Mouse (Mus musculus) megakaryocyte, embryonic 14.5 days (primary cell): ENCODE data around the gene Cep41. TPM values are rescaled to one million over a fixed set of nuclear protein-coding genes. Genes with fewer than 3 reads are reported as not detected.
A peak's percentile ranks its signal among the peaks of the same experiment; 100 is the strongest.

Experiments used
- H3K27me3 ChIP-seq: replicated peaks from 2 replicates; pipeline ENCODE3; 2012; ENCODE audit warnings: inconsistent platforms
- H3K36me3 ChIP-seq: replicated peaks from 2 replicates; pipeline ENCODE3; 2012; ENCODE audit warnings: low read length, inconsistent platforms, mixed read lengths
- H3K4me1 ChIP-seq: 2 replicates; pipeline ENCODE4 v1.6.1; 2012; ENCODE audit warnings: inconsistent platforms
- H3K4me3 ChIP-seq: replicated peaks from 2 replicates; pipeline ENCODE3; 2012; ENCODE audit warnings: moderate library complexity, mild to moderate bottlenecking, inconsistent platforms
- H3K9me3 ChIP-seq: 2 replicates; pipeline ENCODE4 v1.6.1; 2012; ENCODE audit warnings: inconsistent platforms
- FLI1 ChIP-seq: IDR thresholded peaks from 2 replicates; pipeline ENCODE4 v1.6.1; 2012; ENCODE audit warnings: low read length, inconsistent platforms, mixed read lengths
- GATA1 ChIP-seq: IDR thresholded peaks from 3 replicates; pipeline ENCODE4 v1.6.1; 2012; ENCODE audit warnings: mixed read lengths, low read length, inconsistent platforms, borderline replicate concordance
- polyA plus RNA-seq: library from polyadenylated mRNA; stranded (reverse); fragments of >175 nt; gene quantifications from 2 replicates; pipeline ENCODE4 v1.2.3, GENCODE M21; 2012; ENCODE audit warnings: low replicate concordance; ENCODE audit not compliant: insufficient read depth

The Cep41 gene
- polyA plus RNA-seq, 1 experiment, result 13.1 TPM

DNA sequence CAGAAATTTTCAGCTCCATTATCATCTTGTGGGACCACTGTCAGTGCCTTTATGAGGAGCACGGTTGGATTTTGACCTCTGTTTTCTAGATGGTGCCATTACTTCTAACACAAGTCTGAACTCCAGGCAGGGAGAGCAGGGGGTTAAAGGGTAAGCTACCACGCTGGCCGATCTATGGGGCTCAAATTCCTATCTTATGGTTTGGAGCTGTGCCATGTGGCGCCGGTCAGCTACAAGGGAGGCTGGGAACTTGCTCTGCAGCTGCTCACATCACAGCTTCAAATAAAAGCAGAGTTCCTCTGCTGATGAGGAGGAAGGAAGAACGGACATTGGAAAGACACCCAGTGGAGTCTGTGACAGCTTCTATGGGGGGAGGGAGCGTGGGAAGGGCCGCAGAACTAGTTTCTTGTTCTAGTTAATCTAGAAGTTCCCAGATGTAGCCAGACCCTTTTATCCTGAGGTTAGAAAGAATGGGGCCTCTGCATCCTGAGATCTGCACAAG, 58.1 kb downstream of the Cep41 start:
- H3K4me3 ChIP-seq, result no peak overlapping the region
- H3K27me3 ChIP-seq, result peaks cover 60% of the 10 kb centered on the region
- H3K9me3 ChIP-seq, result no peaks in the 10 kb centered on the region
- H3K36me3 ChIP-seq, result no peaks in the 10 kb centered on the region
- peaks cover 3% of the 10 kb centered on the region; the same call in 1 of the 2 replicates for H3K4me1 ChIP-seq
- TF ChIP-seq FLI1 (no peak), GATA1 (no peak)

- H3K27me3 ChIP-seq, result peaks cover 49% of the 10 kb centered on the region
- no peak overlapping the region for H3K4me3 ChIP-seq
- no peaks in the 10 kb centered on the region for H3K36me3 ChIP-seq
- peaks cover 9% of the 10 kb centered on the region for H3K9me3 ChIP-seq
- peaks cover 17% of the 10 kb centered on the region for H3K4me1 ChIP-seq
- no peak for TF ChIP-seq FLI1
- no peak for TF ChIP-seq GATA1
Observed at GRCm38 (mm10) chr6:30629989-30630388, 63.6 kb downstream of the Cep41 start.

DNA sequence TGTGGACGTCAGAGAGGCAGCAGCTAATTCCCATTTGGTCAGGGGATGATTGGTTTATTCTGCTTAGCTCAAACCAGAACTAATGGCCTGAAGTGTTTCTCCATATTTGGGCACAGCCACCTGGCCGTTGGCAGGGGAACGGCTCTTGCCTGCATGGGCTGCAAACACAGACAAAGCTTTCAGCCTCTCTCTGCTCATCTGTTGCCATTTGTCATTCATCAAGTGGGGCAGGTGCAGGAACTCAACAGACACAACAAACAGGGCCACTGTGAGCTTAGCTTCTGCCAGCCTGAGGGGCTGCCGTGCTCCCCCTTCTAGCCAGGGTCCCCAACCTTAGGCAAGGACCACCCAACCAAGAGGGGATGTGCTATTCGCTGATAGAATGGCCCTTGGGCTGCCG, 65.4 kb downstream of the Cep41 start:
- peaks cover 9% of the 10 kb centered on the region for H3K9me3 ChIP-seq
- no peak overlapping the region for H3K4me3 ChIP-seq
- H3K27me3 ChIP-seq, result peaks cover 58% of the 10 kb centered on the region
- H3K4me1 ChIP-seq, result peaks cover 17% of the 10 kb centered on the region
- TF ChIP-seq GATA1 (no peak), FLI1 (no peak)
- H3K36me3 ChIP-seq, result no peaks in the 10 kb centered on the region

- peaks cover 9% of the 10 kb centered on the region for H3K4me1 ChIP-seq
- peaks cover 77% of the 10 kb centered on the region for H3K27me3 ChIP-seq
- TF ChIP-seq FLI1, result no peak
- TF ChIP-seq GATA1, result no peak
- no peaks in the 10 kb centered on the region for H3K36me3 ChIP-seq
- peak overlapping the region; percentile 9 for H3K4me3 ChIP-seq
- peaks cover 9% of the 10 kb centered on the region for H3K9me3 ChIP-seq
Observed at GRCm38 (mm10) chr6:30624763-30625162, 68.8 kb downstream of the Cep41 start.

DNA sequence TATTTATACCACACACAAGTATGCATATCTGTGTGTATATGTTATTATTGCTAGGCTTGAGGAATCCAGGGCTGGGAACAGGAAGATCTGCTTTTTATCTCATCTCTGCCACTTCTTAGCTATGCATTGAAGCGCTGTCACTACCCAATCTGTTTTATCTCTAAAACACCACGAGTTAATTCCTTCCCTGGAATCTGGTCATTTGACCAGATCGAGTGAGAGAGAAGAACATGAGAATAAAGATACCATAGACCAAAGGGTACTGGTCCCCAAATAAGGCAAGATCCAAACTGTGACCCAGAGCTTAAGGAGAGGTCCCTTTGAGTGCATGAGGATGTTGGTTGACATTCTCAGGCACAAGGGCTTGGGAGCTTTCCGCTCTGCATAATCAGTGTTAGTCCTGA, 71.6 kb downstream of the Cep41 start:
- Histone ChIP-seq H3K27me3 (peaks cover 93% of the 10 kb centered on the region), H3K4me3 (no peak overlapping the region), H3K36me3 (no peaks in the 10 kb centered on the region), H3K4me1 (peaks cover 11% of the 10 kb centered on the region), H3K9me3 (peaks cover 6% of the 10 kb centered on the region)
- TF ChIP-seq FLI1, result no peak
- no peak for TF ChIP-seq GATA1

DNA sequence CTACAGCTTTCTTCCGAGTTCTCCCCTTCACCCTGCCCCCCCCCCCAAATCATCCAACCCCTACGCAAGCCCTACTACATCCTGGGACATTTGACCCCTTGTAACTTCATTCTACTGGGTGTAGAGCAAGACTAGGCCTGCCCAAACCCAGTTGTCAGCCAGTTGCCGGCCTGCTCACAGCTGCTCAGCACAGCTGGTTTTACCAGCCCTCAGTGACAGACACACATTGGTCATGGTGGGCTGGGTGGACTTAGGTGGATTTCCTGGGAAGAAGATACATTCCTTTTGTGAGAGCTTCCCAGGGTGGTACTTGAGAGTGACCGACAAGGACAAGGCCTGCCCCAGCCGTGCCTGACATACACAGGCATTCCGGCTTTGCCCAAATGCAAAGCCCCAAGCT, 72.6 kb downstream of the Cep41 start:
- no peak for TF ChIP-seq FLI1
- Histone ChIP-seq H3K9me3 (no peaks in the 10 kb centered on the region), H3K4me3 (no peak overlapping the region), H3K36me3 (no peaks in the 10 kb centered on the region), H3K4me1 (peaks cover 16% of the 10 kb centered on the region), H3K27me3 (peaks cover 92% of the 10 kb centered on the region)

- Histone ChIP-seq H3K9me3 (no peaks in the 10 kb centered on the region), H3K4me1 (peaks cover 16% of the 10 kb centered on the region), H3K27me3 (peaks cover 93% of the 10 kb centered on the region), H3K36me3 (no peaks in the 10 kb centered on the region), H3K4me3 (no peak overlapping the region)
- TF ChIP-seq FLI1 (no peak), GATA1 (no peak)
Observed at GRCm38 (mm10) chr6:30620591-30620990, 73.0 kb downstream of the Cep41 start.

GRCm38 (mm10) chr6:30619606-30620005, 73.9 kb downstream of the Cep41 start:
- no peak overlapping the region for H3K4me3 ChIP-seq
- H3K36me3 ChIP-seq, result no peaks in the 10 kb centered on the region
- no peaks in the 10 kb centered on the region for H3K9me3 ChIP-seq
- TF ChIP-seq FLI1 (no peak), GATA1 (no peak)
- peaks cover 16% of the 10 kb centered on the region for H3K4me1 ChIP-seq
- peaks cover 93% of the 10 kb centered on the region for H3K27me3 ChIP-seq

GRCm38 (mm10) chr6:30618735-30619134, 74.8 kb downstream of the Cep41 start:
- no peak for TF ChIP-seq GATA1
- TF ChIP-seq FLI1, result no peak
- Histone ChIP-seq H3K36me3 (no peaks in the 10 kb centered on the region), H3K4me3 (no peak overlapping the region), H3K27me3 (peaks cover 94% of the 10 kb centered on the region), H3K4me1 (peaks cover 16% of the 10 kb centered on the region), H3K9me3 (no peaks in the 10 kb centered on the region)

- Histone ChIP-seq H3K4me1 (peaks cover 16% of the 10 kb centered on the region), H3K9me3 (no peaks in the 10 kb centered on the region), H3K36me3 (no peaks in the 10 kb centered on the region), H3K27me3 (peaks cover 93% of the 10 kb centered on the region), H3K4me3 (peak overlapping the region; percentile 85)
- TF ChIP-seq GATA1 (no peak), FLI1 (no peak)
Observed at GRCm38 (mm10) chr6:30617959-30618590, 75.5 kb downstream of the Cep41 start.

DNA sequence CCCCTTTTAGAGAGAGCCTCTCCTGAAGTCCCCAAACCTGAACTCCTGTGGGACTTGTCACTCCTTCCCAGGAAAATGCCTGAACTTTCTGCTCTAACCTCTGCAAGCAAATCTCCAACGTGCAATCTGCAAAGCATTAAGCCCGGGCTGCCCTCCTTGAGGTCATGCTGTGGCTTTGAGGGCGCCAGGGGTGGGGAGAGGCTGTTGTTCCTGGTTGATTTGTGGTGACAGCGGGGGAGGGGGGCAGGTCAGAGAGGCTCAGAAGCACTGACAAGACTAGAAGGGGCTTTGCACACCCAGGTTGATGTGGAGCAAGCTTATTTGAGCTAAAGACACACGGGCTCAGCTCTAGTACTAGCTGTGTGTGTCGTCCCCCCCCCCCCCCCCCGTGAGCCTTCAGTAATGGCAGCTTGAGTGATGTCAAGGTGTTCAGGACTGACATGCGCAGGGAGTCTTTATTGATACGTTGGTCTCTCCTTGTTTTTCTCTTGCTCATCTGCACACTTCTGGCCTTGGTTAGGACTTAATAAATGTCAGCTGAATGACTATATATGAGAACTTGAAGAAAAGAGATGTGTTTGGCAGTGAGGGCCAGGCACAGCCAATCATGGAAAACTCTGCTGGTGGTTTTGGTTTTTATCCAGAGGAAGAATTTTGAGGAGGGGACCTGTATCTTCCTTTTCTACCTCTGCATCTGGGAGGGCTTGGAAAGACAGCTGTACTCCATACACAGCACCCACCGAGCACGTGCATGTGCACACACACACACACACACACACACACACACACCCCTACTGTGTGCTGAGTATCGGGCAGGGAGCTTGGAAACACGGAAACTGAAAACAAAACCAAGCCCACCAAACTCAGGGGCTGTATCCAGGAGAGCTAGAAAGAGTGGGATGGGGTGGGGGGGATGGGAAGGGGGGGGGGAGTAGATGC, 76.3 kb downstream of the Cep41 start:
- Histone ChIP-seq H3K36me3 (no peaks in the 10 kb centered on the region), H3K4me3 (peak overlapping the region; percentile 85), H3K27me3 (peaks cover 92% of the 10 kb centered on the region)

More for the DNA sequence above, 76.3 kb downstream of the Cep41 start:
- H3K9me3 ChIP-seq, result no peaks in the 10 kb centered on the region
- peaks cover 16% of the 10 kb centered on the region for H3K4me1 ChIP-seq
- TF ChIP-seq FLI1, result no peak
- no peak for TF ChIP-seq GATA1
